Mouse (Mus musculus): ENCODE measurements around the gene Hsd17b11. TPM values are rescaled to one million over a fixed set of nuclear protein-coding genes. Genes with fewer than 3 reads are reported as not detected.

The Hsd17b11 gene
- polyA plus RNA-seq, 1 experiment, result 18.8 TPM

DNA sequence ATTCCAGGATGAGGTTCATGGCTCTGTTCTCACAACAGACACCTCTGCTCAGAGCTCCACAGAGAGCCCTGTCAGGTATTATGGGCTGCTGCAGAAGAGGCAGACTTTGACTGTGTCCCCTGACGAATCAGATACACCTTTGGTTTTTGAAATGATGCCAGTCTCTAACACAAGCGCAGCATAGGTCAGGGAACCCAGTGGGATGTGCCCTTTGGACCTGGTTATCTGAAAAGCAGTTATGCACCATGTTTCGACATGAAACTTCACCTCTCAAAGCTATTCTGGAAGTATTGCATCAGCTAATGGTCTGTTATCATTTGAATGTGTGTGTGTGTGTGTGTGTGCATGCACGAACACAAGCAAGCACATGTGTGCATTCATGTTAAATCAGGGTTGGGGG is 44.4 kb downstream of the Hsd17b11 start, which contains the start of gene Hsd17b13:
TSS of gene Hsd17b13 (minus strand) at position 114 of the 400 bp plus-strand sequence.
- TF ChIP-seq CTCF (IDR thresholded peaks at IDR 0.05; ENCODE audit: borderline replicate concordance, control insufficient read depth, extremely low read depth, insufficient read depth, low read length, poor library complexity) (no peak), POLR2A (IDR thresholded peaks at IDR 0.05; ENCODE audit: control insufficient read depth, extremely low read depth, insufficient read depth, low read length, poor library complexity) (no peak)
- WGBS, result 91% methylated on average over 4 of the region's 4 CpGs
- Histone ChIP-seq H3K4me3 (ENCODE audit: control insufficient read depth, insufficient read depth, low read length) (no peak within 1 kb of the TSS), H3K27ac (ENCODE audit: control insufficient read depth, insufficient read depth, low read length) (no peak within 1 kb of the TSS), H3K36me3 (ENCODE audit: control insufficient read depth, insufficient read depth, low read length) (no peaks in the 10 kb centered on the region), H3K4me1 (replicated peaks; ENCODE audit: control insufficient read depth, insufficient read depth, low read length) (peaks cover 10% of the 10 kb centered on the region), H3K27me3 (ENCODE audit: control insufficient read depth, insufficient read depth, low read length) (no peaks in the 10 kb centered on the region; the same call in 1 of the 2 replicates)
- no peak for DNase-seq

DNA sequence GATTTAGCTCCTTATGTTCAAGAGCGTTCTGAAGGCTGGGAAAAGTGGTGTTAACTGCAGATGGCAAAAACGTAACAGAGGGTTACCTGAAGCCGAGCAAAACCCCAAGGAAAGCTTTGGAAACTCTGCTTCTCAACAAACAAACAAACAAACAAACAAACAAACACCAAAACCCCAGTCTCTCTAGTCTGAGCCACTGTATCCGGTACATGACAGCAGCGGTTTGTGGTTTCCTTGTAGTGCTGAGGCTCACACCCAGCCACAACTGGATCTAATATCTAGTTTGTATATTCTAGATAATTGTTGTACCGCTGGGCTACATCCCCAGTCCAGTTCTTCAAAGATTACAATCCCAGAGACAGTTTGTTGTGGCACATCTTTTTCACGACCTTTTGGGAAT is 46.0 kb downstream of the Hsd17b11 start:
- TF ChIP-seq POLR2A (IDR thresholded peaks at IDR 0.05; ENCODE audit: control insufficient read depth, extremely low read depth, insufficient read depth, low read length, poor library complexity), result no peak
- TF ChIP-seq CTCF (IDR thresholded peaks at IDR 0.05; ENCODE audit: borderline replicate concordance, control insufficient read depth, extremely low read depth, insufficient read depth, low read length, poor library complexity), result no peak
- WGBS, result 18% methylated on average over 7 of the region's 7 CpGs
- Histone ChIP-seq H3K4me1 (replicated peaks; ENCODE audit: control insufficient read depth, insufficient read depth, low read length) (peaks cover 11% of the 10 kb centered on the region), H3K4me3 (ENCODE audit: control insufficient read depth, insufficient read depth, low read length) (no peak overlapping the region), H3K27ac (ENCODE audit: control insufficient read depth, insufficient read depth, low read length) (no peak overlapping the region), H3K27me3 (ENCODE audit: control insufficient read depth, insufficient read depth, low read length) (no peaks in the 10 kb centered on the region; the same call in 1 of the 2 replicates), H3K36me3 (ENCODE audit: control insufficient read depth, insufficient read depth, low read length) (no peaks in the 10 kb centered on the region)
- DNase-seq, result no peak

DNA sequence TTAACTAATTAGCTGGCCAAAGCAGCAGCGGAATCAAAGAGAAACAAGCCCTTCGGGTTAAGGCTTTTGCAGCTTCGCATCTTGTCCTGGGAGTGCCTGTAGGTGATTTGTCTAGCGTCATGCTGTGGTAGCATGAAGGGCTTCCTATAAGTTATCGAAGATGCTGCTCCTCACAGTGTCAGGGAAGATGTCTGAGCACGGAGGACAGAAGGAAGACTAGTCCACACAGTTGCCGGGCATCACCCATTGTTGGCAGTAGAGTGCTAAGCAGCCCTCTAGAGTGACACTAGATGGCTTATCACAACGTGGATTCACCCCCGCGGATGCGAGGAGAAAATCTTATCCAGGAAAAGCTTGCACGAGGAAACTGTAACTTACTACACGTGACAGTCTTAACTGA is 48.9 kb downstream of the Hsd17b11 start:
- Histone ChIP-seq H3K27me3 (ENCODE audit: control insufficient read depth, insufficient read depth, low read length) (no peaks in the 10 kb centered on the region; the same call in 1 of the 2 replicates), H3K4me3 (ENCODE audit: control insufficient read depth, insufficient read depth, low read length) (no peak overlapping the region), H3K4me1 (replicated peaks; ENCODE audit: control insufficient read depth, insufficient read depth, low read length) (peaks cover 11% of the 10 kb centered on the region), H3K36me3 (ENCODE audit: control insufficient read depth, insufficient read depth, low read length) (no peaks in the 10 kb centered on the region), H3K27ac (ENCODE audit: control insufficient read depth, insufficient read depth, low read length) (no peak overlapping the region)
- TF ChIP-seq CTCF (IDR thresholded peaks at IDR 0.05; ENCODE audit: borderline replicate concordance, control insufficient read depth, extremely low read depth, insufficient read depth, low read length, poor library complexity), result no peak
- TF ChIP-seq POLR2A (IDR thresholded peaks at IDR 0.05; ENCODE audit: control insufficient read depth, extremely low read depth, insufficient read depth, low read length, poor library complexity), result no peak
- 8% methylated on average over 13 of the region's 13 CpGs for WGBS
- DNase-seq, result no peak

DNA sequence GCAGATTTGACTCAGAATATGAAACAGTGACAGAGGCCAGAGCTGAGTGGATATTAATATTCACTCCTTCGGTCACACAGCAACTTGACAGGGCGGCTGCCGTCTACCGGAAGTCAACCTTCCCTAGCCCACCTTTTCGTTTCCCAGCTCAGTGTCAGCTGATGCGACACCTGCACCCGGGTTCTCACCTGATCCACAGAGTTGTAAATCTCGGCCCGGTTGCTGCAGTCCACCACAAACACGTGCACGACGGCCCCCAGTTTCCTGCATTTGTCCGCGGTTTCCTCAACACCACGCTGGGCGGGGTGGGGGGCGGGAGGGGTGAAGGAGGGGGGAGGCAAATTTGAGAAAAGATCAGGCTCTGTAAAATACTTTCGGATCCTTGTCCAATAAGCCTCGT is 49.3 kb downstream of the Hsd17b11 start:
- 5% methylated on average over 19 of the region's 19 CpGs for WGBS
- H3K36me3 ChIP-seq (ENCODE audit: control insufficient read depth, insufficient read depth, low read length), result no peaks in the 10 kb centered on the region
- no peak for DNase-seq
- peaks cover 11% of the 10 kb centered on the region for H3K4me1 ChIP-seq (replicated peaks; ENCODE audit: control insufficient read depth, insufficient read depth, low read length)
- H3K27me3 ChIP-seq (ENCODE audit: control insufficient read depth, insufficient read depth, low read length), result no peaks in the 10 kb centered on the region; the same call in 1 of the 2 replicates
- H3K27ac ChIP-seq (ENCODE audit: control insufficient read depth, insufficient read depth, low read length), result no peak overlapping the region
- no peak overlapping the region for H3K4me3 ChIP-seq (ENCODE audit: control insufficient read depth, insufficient read depth, low read length)
- no peak for TF ChIP-seq POLR2A (IDR thresholded peaks at IDR 0.05; ENCODE audit: control insufficient read depth, extremely low read depth, insufficient read depth, low read length, poor library complexity)
- no peak for TF ChIP-seq CTCF (IDR thresholded peaks at IDR 0.05; ENCODE audit: borderline replicate concordance, control insufficient read depth, extremely low read depth, insufficient read depth, low read length, poor library complexity)

DNA sequence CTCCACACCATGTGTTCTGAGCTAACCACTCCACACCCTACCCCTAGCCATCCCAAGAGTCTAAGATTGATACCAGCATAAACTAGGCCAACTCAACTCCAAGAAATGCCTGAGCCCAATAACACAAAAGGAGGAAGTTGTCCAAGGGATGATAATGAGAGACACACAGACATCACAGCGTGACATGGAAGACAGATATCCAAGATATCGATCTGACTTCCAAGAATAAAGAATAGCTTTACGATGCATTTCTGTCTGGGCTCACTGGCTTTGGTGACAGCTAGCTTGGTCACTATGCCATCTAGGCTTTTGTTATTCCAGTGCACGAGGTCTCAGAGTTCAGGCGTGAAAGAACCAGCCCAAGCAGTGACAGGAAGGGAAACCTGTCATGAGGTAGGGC is 50.7 kb downstream of the Hsd17b11 start:
- 67% methylated on average over 5 of the region's 5 CpGs for WGBS
- no peak overlapping the region for H3K27ac ChIP-seq (ENCODE audit: control insufficient read depth, insufficient read depth, low read length)

DNA sequence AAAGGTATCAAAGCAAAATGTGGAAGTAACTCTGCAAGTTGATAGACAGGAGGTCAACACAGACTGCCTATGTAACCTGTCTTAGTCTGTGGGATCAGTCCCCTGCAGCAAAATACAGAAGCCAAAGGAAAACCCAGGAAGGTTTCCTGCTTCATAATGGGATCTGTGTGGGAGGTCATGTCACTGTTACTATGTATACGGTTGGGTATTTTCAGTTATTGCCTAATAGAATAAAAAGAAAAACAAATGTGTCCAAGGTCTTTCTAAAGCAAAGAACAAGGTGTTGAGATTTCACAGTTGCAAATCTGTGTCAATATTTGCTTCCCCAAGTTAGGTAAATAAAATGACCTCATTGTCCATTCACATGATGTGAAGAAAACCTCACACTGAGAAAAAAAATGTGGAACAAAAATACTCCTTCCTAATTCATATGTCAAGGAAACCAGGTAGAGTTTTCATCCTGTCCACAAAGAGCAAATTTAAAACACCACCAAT is 58.7 kb downstream of the Hsd17b11 start:
- WGBS, result 91% methylated on average over 1 of the region's 1 CpGs
- H3K4me3 ChIP-seq (ENCODE audit: control insufficient read depth, insufficient read depth, low read length), result no peak overlapping the region
- TF ChIP-seq CTCF (IDR thresholded peaks at IDR 0.05; ENCODE audit: borderline replicate concordance, control insufficient read depth, extremely low read depth, insufficient read depth, low read length, poor library complexity) (no peak), POLR2A (IDR thresholded peaks at IDR 0.05; ENCODE audit: control insufficient read depth, extremely low read depth, insufficient read depth, low read length, poor library complexity) (no peak)
- H3K4me1 ChIP-seq (replicated peaks; ENCODE audit: control insufficient read depth, insufficient read depth, low read length), result no peaks in the 10 kb centered on the region
- no peaks in the 10 kb centered on the region for H3K36me3 ChIP-seq (ENCODE audit: control insufficient read depth, insufficient read depth, low read length)
- no peaks in the 10 kb centered on the region for H3K27me3 ChIP-seq (ENCODE audit: control insufficient read depth, insufficient read depth, low read length)
- H3K27ac ChIP-seq (ENCODE audit: control insufficient read depth, insufficient read depth, low read length), result no peak overlapping the region
- DNase-seq, result no peak

More for the DNA sequence above, 50.7 kb downstream of the Hsd17b11 start:
- no peaks in the 10 kb centered on the region for H3K36me3 ChIP-seq (ENCODE audit: control insufficient read depth, insufficient read depth, low read length)
- peaks cover 11% of the 10 kb centered on the region for H3K4me1 ChIP-seq (replicated peaks; ENCODE audit: control insufficient read depth, insufficient read depth, low read length)
- no peak for DNase-seq
- TF ChIP-seq CTCF (IDR thresholded peaks at IDR 0.05; ENCODE audit: borderline replicate concordance, control insufficient read depth, extremely low read depth, insufficient read depth, low read length, poor library complexity), result no peak
- no peak for TF ChIP-seq POLR2A (IDR thresholded peaks at IDR 0.05; ENCODE audit: control insufficient read depth, extremely low read depth, insufficient read depth, low read length, poor library complexity)
- no peaks in the 10 kb centered on the region; the same call in 1 of the 2 replicates for H3K27me3 ChIP-seq (ENCODE audit: control insufficient read depth, insufficient read depth, low read length)
- H3K4me3 ChIP-seq (ENCODE audit: control insufficient read depth, insufficient read depth, low read length), result no peak overlapping the region

DNA sequence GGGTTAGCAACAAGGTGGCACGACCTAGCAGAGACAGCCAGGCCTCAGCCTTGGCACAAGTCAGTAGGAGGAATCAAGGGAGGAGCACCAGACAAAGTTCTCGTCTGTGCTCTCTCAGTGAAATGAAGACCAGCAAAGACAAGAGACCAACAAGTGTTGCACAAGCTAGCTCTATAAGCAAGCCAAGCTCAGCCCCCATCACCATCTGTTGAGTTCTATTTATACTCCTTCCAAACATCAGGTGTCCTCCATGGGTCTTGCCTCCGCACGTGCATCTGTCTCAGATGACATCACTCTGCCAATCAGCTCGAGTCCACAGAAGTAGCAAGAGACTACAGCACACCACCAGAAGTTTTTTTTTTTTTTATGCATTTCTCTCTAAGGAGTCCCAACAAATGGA is 67.1 kb downstream of the Hsd17b11 start:
- 82% methylated on average over 5 of the region's 5 CpGs for WGBS
- Histone ChIP-seq H3K27ac (ENCODE audit: control insufficient read depth, insufficient read depth, low read length) (no peak overlapping the region), H3K27me3 (ENCODE audit: control insufficient read depth, insufficient read depth, low read length) (no peaks in the 10 kb centered on the region)

More for the DNA sequence above, 67.1 kb downstream of the Hsd17b11 start:
- TF ChIP-seq CTCF (IDR thresholded peaks at IDR 0.05; ENCODE audit: borderline replicate concordance, control insufficient read depth, extremely low read depth, insufficient read depth, low read length, poor library complexity) (no peak), POLR2A (IDR thresholded peaks at IDR 0.05; ENCODE audit: control insufficient read depth, extremely low read depth, insufficient read depth, low read length, poor library complexity) (no peak)
- H3K4me1 ChIP-seq (replicated peaks; ENCODE audit: control insufficient read depth, insufficient read depth, low read length), result no peaks in the 10 kb centered on the region
- DNase-seq, result no peak
- no peak overlapping the region for H3K4me3 ChIP-seq (ENCODE audit: control insufficient read depth, insufficient read depth, low read length)
- no peaks in the 10 kb centered on the region for H3K36me3 ChIP-seq (ENCODE audit: control insufficient read depth, insufficient read depth, low read length)
